Comparison of ENCODE assay signal across 7 mouse cellular contexts in genomic region chr12:71768890-71769289, GRCm38 (mm10).
DNase-seq lines count a peak whose midpoint lies in the region; ATAC-seq and TF ChIP-seq lines count a peak whose summit lies in the region.

No protein-coding gene starts in this region.

- no peaks in the 10 kb centered on the region for H3K9me3 ChIP-seq in lung, embryonic 14.5 days (ENCODE audit: low read depth, low read length)
- no peaks in the 10 kb centered on the region for H3K9me3 ChIP-seq in forebrain, embryonic 15.5 days
- H3K9me3 ChIP-seq in limb, embryonic 14.5 days (ENCODE audit: control insufficient read depth, low read length): no peaks in the 10 kb centered on the region
- no peaks in the 10 kb centered on the region for H3K9me3 ChIP-seq in stomach, embryonic 14.5 days (ENCODE audit: control insufficient read depth, low read depth, low read length)

- peak; percentile 47 for DNase-seq in lung, embryonic 14.5 days
- no peak for DNase-seq in lung, adult 2 months
- DNase-seq in limb, embryonic 14.5 days (ENCODE audit: low spot score): no peak
- no peak for DNase-seq in spleen, adult 12 weeks (ENCODE audit: low spot score)
- DNase-seq in cerebellum, adult 8-10 months: no peak

- H3K4me1 ChIP-seq in lung, embryonic 14.5 days (ENCODE audit: insufficient read depth): 0 out of 2 replicates have a peak, but pooled peaks cover 6% of the 10 kb centered on the region
- peaks cover 3% of the 10 kb centered on the region; the same call in 1 of the 2 replicates for H3K4me1 ChIP-seq in lung, adult 2 months (ENCODE audit: control insufficient read depth, insufficient read depth, low read length)
- peaks cover 9% of the 10 kb centered on the region; the same call in 1 of the 2 replicates for H3K4me1 ChIP-seq in forebrain, embryonic 15.5 days
- H3K4me1 ChIP-seq in limb, embryonic 14.5 days (ENCODE audit: control insufficient read depth, insufficient read depth, low read length): peaks cover 8% of the 10 kb centered on the region
- H3K4me1 ChIP-seq in stomach, embryonic 14.5 days (ENCODE audit: control insufficient read depth, insufficient read depth, low read length): no peaks in the 10 kb centered on the region

- no peak for TF ChIP-seq CTCF in lung, embryonic 14.5 days (IDR thresholded peaks at IDR 0.05; ENCODE audit: low read depth)
- no peak for TF ChIP-seq CTCF in lung, adult 2 months (IDR thresholded peaks at IDR 0.05; ENCODE audit: insufficient read depth, low read length)

- peak overlapping the region; percentile 68 for H3K4me2 ChIP-seq in lung, embryonic 14.5 days
- H3K4me2 ChIP-seq in forebrain, embryonic 15.5 days (replicated peaks): peak overlapping the region; percentile 26
- peak overlapping the region; percentile 61 for H3K4me2 ChIP-seq in limb, embryonic 14.5 days (replicated peaks; ENCODE audit: low read depth, low read length, severe bottlenecking)
- H3K4me2 ChIP-seq in stomach, embryonic 14.5 days (replicated peaks; ENCODE audit: low read depth, low read length): peak overlapping the region; percentile 48

- no peak overlapping the region for H3K27ac ChIP-seq in lung, embryonic 14.5 days (ENCODE audit: low read depth)
- H3K27ac ChIP-seq in forebrain, embryonic 15.5 days (replicated peaks): no peak overlapping the region
- no peak overlapping the region for H3K27ac ChIP-seq in limb, embryonic 14.5 days (replicated peaks; ENCODE audit: low read depth, low read length)
- no peak overlapping the region for H3K27ac ChIP-seq in stomach, embryonic 14.5 days (ENCODE audit: low read length)

- H3K4me3 ChIP-seq in lung, embryonic 14.5 days (ENCODE audit: low read depth, low read length): peak overlapping the region; percentile 28
- H3K4me3 ChIP-seq in lung, adult 2 months (replicated peaks; ENCODE audit: extremely low read depth, low read depth, low read length): no peak overlapping the region
- H3K4me3 ChIP-seq in forebrain, embryonic 15.5 days: no peak overlapping the region
- H3K4me3 ChIP-seq in limb, embryonic 14.5 days (replicated peaks; ENCODE audit: low read length): peak overlapping the region; percentile 27
- peak overlapping the region; percentile 12; the same call in 1 of the 2 replicates for H3K4me3 ChIP-seq in stomach, embryonic 14.5 days (ENCODE audit: low read depth, low read length)

- peak overlapping the region; percentile 41; the same call in 1 of the 2 replicates for H3K9ac ChIP-seq in lung, embryonic 14.5 days
- no peak overlapping the region for H3K9ac ChIP-seq in forebrain, embryonic 15.5 days (replicated peaks)
- H3K9ac ChIP-seq in limb, embryonic 14.5 days (ENCODE audit: low read depth, low read length, severe bottlenecking): peak overlapping the region; percentile 40; the same call in 1 of the 2 replicates
- H3K9ac ChIP-seq in stomach, embryonic 14.5 days (replicated peaks; ENCODE audit: low read depth, low read length): no peak overlapping the region

- H3K27me3 ChIP-seq in lung, embryonic 14.5 days (ENCODE audit: insufficient read depth, low read length): no peaks in the 10 kb centered on the region
- no peaks in the 10 kb centered on the region for H3K27me3 ChIP-seq in forebrain, embryonic 15.5 days
- no peaks in the 10 kb centered on the region for H3K27me3 ChIP-seq in limb, embryonic 14.5 days (ENCODE audit: control insufficient read depth, insufficient read depth, low read length)
- no peaks in the 10 kb centered on the region for H3K27me3 ChIP-seq in stomach, embryonic 14.5 days (ENCODE audit: control insufficient read depth, insufficient read depth, low read length)

- 33% methylated on average over 9 of the region's 9 CpGs for WGBS in lung, embryonic 14.5 days
- WGBS in lung, adult 2 months: 40% methylated on average over 9 of the region's 9 CpGs
- WGBS in forebrain, embryonic 15.5 days: 45% methylated on average over 9 of the region's 9 CpGs
- WGBS in limb, embryonic 14.5 days: 21% methylated on average over 9 of the region's 9 CpGs
- WGBS in stomach, embryonic 14.5 days: 26% methylated on average over 9 of the region's 9 CpGs

- TF ChIP-seq POLR2A in lung, adult 2 months (IDR thresholded peaks at IDR 0.05; ENCODE audit: borderline replicate concordance, extremely low read depth, low read depth, low read length): no peak
- no peak for TF ChIP-seq POLR2A in limb, embryonic 14.5 days (IDR thresholded peaks at IDR 0.05; ENCODE audit: borderline replicate concordance, extremely low read depth, insufficient read depth, insufficient read length)

- no peaks in the 10 kb centered on the region for H3K36me3 ChIP-seq in lung, embryonic 14.5 days (ENCODE audit: insufficient read depth)
- no peaks in the 10 kb centered on the region for H3K36me3 ChIP-seq in forebrain, embryonic 15.5 days
- H3K36me3 ChIP-seq in limb, embryonic 14.5 days (ENCODE audit: control insufficient read depth, insufficient read depth, low read length): no peaks in the 10 kb centered on the region
- H3K36me3 ChIP-seq in stomach, embryonic 14.5 days (ENCODE audit: control insufficient read depth, insufficient read depth, low read length): no peaks in the 10 kb centered on the region

- no peak for ATAC-seq in lung, embryonic 14.5 days (ENCODE audit: insufficient read depth)
- ATAC-seq in forebrain, embryonic 15.5 days (replicated peaks): no peak
- 0 out of 2 replicates have a peak, but pooled peaks have one; percentile 21 for ATAC-seq in limb, embryonic 14.5 days (ENCODE audit: low FRiP score, low read depth)
- ATAC-seq in stomach, embryonic 14.5 days (ENCODE audit: insufficient number of reproducible peaks, insufficient read depth, low FRiP score, low read depth): no peak

Comparison
In these comparisons a context has a peak if more than half of its experiments do, and no peak if none do; other contexts are left out.
1. H3K4me3 ChIP-seq: peak in lung, embryonic 14.5 days (single experiment), limb, embryonic 14.5 days (single experiment) and stomach, embryonic 14.5 days (single experiment); none in lung, adult 2 months (single experiment) and forebrain, embryonic 15.5 days (single experiment).
2. H3K9ac ChIP-seq: peak in lung, embryonic 14.5 days (single experiment) and limb, embryonic 14.5 days (single experiment); none in forebrain, embryonic 15.5 days (single experiment) and stomach, embryonic 14.5 days (single experiment).
3. Peak in every context shown above with its lines, with median percentiles within 50 percentile points of each other: H3K4me2 ChIP-seq.